Mouse (Mus musculus) thymus, postnatal 36 days (tissue): Measurements from ENCODE around the gene Gm10184.
"Not testable (repeated sequence)": the region's sequence is repeated elsewhere in the genome, so short reads cannot be mapped to it uniquely, and the experiment has no call there.

Experiments used
- DNase-seq, 2 experiments: peaks; one replicate each; pipeline ENCODE4 v3.0.0; 2022; ENCODE audit warnings: mixed read lengths in 2 of 2

The Gm10184 gene

GRCm38 (mm10) chr17:89910349-89910748 is at the start of gene Gm10184:
Gene Gm10184, minus strand, starts transcription at chr17:89910449.
- DNase-seq, result no peak

- DNase-seq, result no peak
Observed at GRCm38 (mm10) chr17:89933950-89934349, 23.7 kb upstream of the Gm10184 start.

DNA sequence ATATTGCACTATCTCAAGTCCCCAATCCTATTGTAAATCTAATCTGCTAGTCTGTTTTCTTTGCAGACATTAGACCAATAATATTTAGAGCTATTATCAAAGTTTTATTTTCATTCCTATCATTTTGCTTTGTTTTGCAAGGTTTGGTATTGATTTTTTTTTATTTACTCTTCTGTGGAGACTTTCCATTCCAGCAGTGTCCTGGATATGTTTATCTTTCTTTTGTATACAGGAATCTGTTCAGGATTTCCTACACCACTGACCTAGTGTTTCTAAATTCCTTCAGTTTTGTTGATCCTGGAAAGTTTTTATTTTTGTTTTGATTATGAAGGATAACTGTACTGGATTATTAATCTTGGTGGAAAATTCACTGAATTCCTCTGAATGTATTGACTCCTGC is 2.6 kb downstream of the Gm10184 start:
- DNase-seq, result no peak

- DNase-seq, result not testable (repeated sequence)
Observed at GRCm38 (mm10) chr17:89904701-89905100, 5.5 kb downstream of the Gm10184 start.

DNA sequence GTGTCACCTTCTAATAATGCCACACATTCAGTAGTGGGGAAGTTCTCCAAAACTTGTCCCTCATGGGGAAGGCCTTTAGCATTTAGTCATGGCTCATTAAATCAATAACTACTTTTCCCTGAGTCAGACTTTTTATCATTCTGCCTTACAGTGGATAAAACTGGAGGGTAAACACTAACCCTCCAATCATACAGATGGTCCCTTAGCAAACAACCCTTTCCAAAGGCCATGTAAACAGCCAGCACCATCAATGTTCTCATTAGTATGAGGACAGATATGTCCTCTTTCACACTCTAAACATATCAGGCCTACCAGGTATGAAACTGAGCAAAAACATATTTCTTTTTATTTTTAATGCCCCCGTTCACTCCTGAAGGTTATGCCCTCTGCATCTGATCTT is 7.5 kb downstream of the Gm10184 start:
- DNase-seq, result no peak

GRCm38 (mm10) chr17:89900610-89901009 is 9.6 kb downstream of the Gm10184 start:
- DNase-seq, result no peak

DNA sequence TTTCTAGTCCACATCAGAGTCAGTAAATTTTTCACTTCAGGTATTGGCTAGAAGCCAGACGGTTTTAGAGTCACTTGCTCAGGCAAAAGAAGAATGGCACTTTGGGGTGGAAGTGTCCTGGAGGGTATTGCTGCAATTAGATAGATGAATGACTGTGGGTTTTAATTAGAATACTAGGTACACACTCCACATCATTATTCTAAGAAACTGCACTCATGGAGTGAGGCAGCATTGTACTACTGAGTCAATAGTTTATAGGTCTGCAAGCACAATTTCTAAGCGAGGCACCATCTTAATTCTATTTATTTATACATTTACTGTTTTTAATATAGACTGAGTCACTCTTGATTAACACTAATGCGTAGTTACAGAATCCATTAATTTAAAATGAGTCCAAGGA is 10.4 kb downstream of the Gm10184 start:
- DNase-seq, result no peak

DNA sequence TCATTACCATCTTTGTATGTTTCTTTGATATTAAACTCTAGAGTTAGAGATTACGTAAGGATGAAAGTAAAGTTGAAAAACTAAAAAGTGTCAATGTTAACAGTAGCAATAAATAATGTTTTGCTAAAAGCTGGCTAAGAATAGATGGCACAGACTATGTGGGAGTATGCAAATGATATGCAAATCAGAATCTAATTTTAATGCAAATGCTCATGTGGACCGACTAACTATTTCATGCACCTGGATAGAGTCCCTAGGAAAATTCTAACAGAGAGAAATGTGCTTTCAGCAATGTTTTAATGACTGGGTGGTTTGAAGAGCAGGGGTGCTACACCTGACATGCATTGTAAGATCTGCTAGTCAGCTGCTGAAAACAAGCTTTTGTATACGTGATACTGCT is 45.3 kb downstream of the Gm10184 start:
- DNase-seq, result no peak
